Mouse (Mus musculus) B cell, adult 67 days (primary cell): ENCODE results near the gene Slc25a39. TPM values are rescaled to one million over a fixed set of nuclear protein-coding genes. Genes with fewer than 3 reads are reported as not detected.

Experiments
- total RNA-seq, 2 experiments: library from RNA; stranded (reverse); gene quantifications; 4 replicates each; pipeline ENCODE4 v1.2.4; 2023

The Slc25a39 gene
- 10 to 100 TPM; 41.6 to 41.8 TPM for total RNA-seq

GRCm38 (mm10) chr11:102407834-102408215 lies at the start of gene Slc25a39:
Gene Slc25a39 (minus strand): TSS chr11:102407946.

DNA sequence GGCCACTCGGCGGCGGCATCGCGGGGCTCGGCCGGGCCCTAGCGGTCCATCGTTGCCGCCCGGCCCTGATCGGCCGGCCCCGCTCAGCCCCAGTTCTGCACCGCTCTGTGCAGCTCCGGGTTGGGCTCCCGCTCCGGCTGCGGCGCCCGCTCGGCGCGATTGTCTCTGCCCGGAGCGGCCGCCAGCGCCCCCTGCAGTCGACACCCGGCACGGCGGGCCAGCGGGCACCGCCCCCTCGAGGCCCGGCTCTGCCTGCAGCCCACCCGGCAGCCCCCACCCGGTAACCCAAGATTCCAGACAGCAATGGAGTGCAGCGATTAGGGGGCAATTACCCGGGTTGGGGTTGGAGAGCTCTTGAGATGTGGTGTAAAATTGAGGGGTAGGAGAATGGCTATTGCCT lies 39.8 kb upstream of the Slc25a39 start, which contains the start of gene Fam171a2:
Gene Fam171a2 (minus strand): TSS at position 186 of the 400 bp plus-strand sequence.

GRCm38 (mm10) chr11:102430121-102431017 lies 22.6 kb upstream of the Slc25a39 start, which contains the start of gene Grn:
Gene Grn (plus strand): TSS chr11:102430315.

GRCm38 (mm10) chr11:102393238-102393634 lies 14.5 kb downstream of the Slc25a39 start, which contains the start of gene Rundc3a:
Gene Rundc3a (plus strand): TSS chr11:102393403.

DNA sequence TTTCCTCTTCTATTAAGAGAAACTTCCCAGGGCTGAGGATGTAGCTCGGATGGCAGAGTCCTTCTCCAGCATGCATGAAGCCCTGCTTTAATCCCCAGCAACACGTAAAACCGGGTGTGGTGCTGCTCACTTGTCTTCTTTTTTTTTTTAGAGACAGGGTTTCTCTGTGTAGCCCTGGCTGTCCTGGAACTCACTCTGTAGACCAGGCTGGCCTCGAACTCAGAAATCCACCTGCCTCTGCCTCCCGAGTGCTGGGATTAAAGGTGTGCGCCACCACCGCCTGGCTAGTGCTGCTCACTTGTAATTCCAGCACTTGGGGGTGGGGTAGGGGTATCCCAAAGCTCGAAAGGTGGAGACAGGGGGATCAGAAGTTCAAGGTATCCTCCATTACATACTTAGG lies 41.6 kb downstream of the Slc25a39 start, which contains the start of gene Slc4a1:
Gene Slc4a1 (minus strand): TSS at position 101 of the 400 bp plus-strand sequence.

Other genes with a start within 250 kb of the Slc25a39 start
- gene Lsm12, start 222.7 kb downstream of the Slc25a39 start, total RNA-seq: 10 to 100 TPM; 53.8 to 57.7 TPM
- 10 to 100 TPM; 44.4 to 48.9 TPM for gene G6pc3, start 218.3 kb downstream of the Slc25a39 start, total RNA-seq
- 100 to 1,000 TPM; 117 to 132 TPM for gene Hdac5, start 177.8 kb downstream of the Slc25a39 start, total RNA-seq
- under 1 TPM; 0.71 to 0.96 TPM for gene BC030867, start 159.1 kb downstream of the Slc25a39 start, total RNA-seq
- not detected for gene Asb16, start 139.2 kb downstream of the Slc25a39 start, total RNA-seq
- gene Tmub2, start 123.0 kb downstream of the Slc25a39 start, total RNA-seq: 10 to 100 TPM; 43.7 to 45.4 TPM
- 10 to 100 TPM; 72.1 to 73.0 TPM for gene Atxn7l3, start 111.3 kb downstream of the Slc25a39 start, total RNA-seq
- gene Ubtf, start 88.2 kb downstream of the Slc25a39 start, total RNA-seq: 100 to 1,000 TPM; 172 to 178 TPM
- under 1 TPM in 1 of 2 experiments, not detected in 1; 0.70 TPM for gene Slc4a1, start 41.7 kb downstream of the Slc25a39 start, total RNA-seq
- gene Rundc3a, start 14.5 kb downstream of the Slc25a39 start, total RNA-seq: 1 to 10 TPM in 1 of 2 experiments, under 1 TPM in 1; 0.56 to 2.4 TPM
- gene Grn, start 22.4 kb upstream of the Slc25a39 start, total RNA-seq: 10 to 100 TPM; 62.2 to 72.9 TPM
- not detected for gene Fam171a2, start 39.7 kb upstream of the Slc25a39 start, total RNA-seq
- gene Itga2b, start 62.2 kb upstream of the Slc25a39 start, total RNA-seq: 1 to 10 TPM; 6.4 to 7.9 TPM
- gene Gpatch8, start 148.4 kb upstream of the Slc25a39 start, total RNA-seq: 10 to 100 TPM; 61.3 to 65.5 TPM
- gene Gm11627, start 171.5 kb upstream of the Slc25a39 start, total RNA-seq: not detected
- not detected for gene Fzd2, start 196.4 kb upstream of the Slc25a39 start, total RNA-seq